20 mouse cellular contexts compared by ENCODE assay signal in genomic region chr4:71351880-71352279, GRCm38 (mm10).
A peak's percentile ranks its signal among the peaks of the same experiment; 100 is the strongest.
DNase-seq lines count a peak whose midpoint lies in the region; ATAC-seq and TF ChIP-seq lines count a peak whose summit lies in the region.
"Had no signal": no experiment of that assay in that cellular context is flagged by ENCODE, and none has a peak within 500 bp of the region (broad histone marks: within the 10 kb centered on the region; RNA-seq: fewer than 3 reads in every experiment).

No protein-coding gene starts in this region.

- no peak overlapping the region for H3K27ac ChIP-seq in lung, postnatal 0 days (ENCODE audit: low read length)
- no peak overlapping the region for H3K27ac ChIP-seq in intestine, embryonic 15.5 days
- no peak overlapping the region for H3K27ac ChIP-seq in hindbrain, embryonic 10.5 days
- no peak overlapping the region for H3K27ac ChIP-seq in forebrain, embryonic 16.5 days (ENCODE audit: low read length)
- H3K27ac ChIP-seq: embryonic facial prominence, embryonic 15.5 days; forebrain, embryonic 15.5 days; hindbrain, embryonic 15.5 days had no signal

- no peak overlapping the region for H3K9ac ChIP-seq in lung, postnatal 0 days (replicated peaks; ENCODE audit: low read depth)
- H3K9ac ChIP-seq in intestine, embryonic 15.5 days = no peak overlapping the region
- no peak overlapping the region for H3K9ac ChIP-seq in forebrain, embryonic 16.5 days (replicated peaks; ENCODE audit: low read depth, low read length)
- H3K9ac ChIP-seq: embryonic facial prominence, embryonic 15.5 days; forebrain, embryonic 15.5 days; heart, embryonic 12.5 days; hindbrain, embryonic 15.5 days had no signal

- H3K4me2 ChIP-seq in lung, postnatal 0 days (replicated peaks; ENCODE audit: low read depth, low read length) = no peak overlapping the region
- no peak overlapping the region for H3K4me2 ChIP-seq in intestine, embryonic 15.5 days (replicated peaks)
- no peak overlapping the region for H3K4me2 ChIP-seq in forebrain, embryonic 16.5 days (ENCODE audit: low read length)
- H3K4me2 ChIP-seq: embryonic facial prominence, embryonic 15.5 days; forebrain, embryonic 15.5 days; heart, embryonic 12.5 days; hindbrain, embryonic 15.5 days had no signal

- no peaks in the 10 kb centered on the region for H3K9me3 ChIP-seq in lung, postnatal 0 days (ENCODE audit: low read length)
- H3K9me3 ChIP-seq in intestine, embryonic 15.5 days = no peaks in the 10 kb centered on the region
- no peaks in the 10 kb centered on the region for H3K9me3 ChIP-seq in hindbrain, embryonic 10.5 days
- H3K9me3 ChIP-seq in forebrain, embryonic 16.5 days (ENCODE audit: control insufficient read depth, low read length) = 0 out of 2 replicates have a peak, but pooled peaks cover 2% of the 10 kb centered on the region
- H3K9me3 ChIP-seq: embryonic facial prominence, embryonic 15.5 days; forebrain, embryonic 15.5 days; G1E; heart, embryonic 12.5 days; hindbrain, embryonic 15.5 days had no signal

- no peak overlapping the region for H3K4me3 ChIP-seq in lung, postnatal 0 days (ENCODE audit: low read depth, low read length)
- no peak overlapping the region for H3K4me3 ChIP-seq in intestine, embryonic 15.5 days (replicated peaks)
- H3K4me3 ChIP-seq in hindbrain, embryonic 10.5 days = no peak overlapping the region
- no peak overlapping the region for H3K4me3 ChIP-seq in forebrain, embryonic 16.5 days (replicated peaks; ENCODE audit: low read length)
- H3K4me3 ChIP-seq: embryonic facial prominence, embryonic 15.5 days; erythroblast, embryonic 14.5 days; forebrain, embryonic 15.5 days; heart, embryonic 12.5 days; hindbrain, embryonic 15.5 days had no signal

- H3K4me1 ChIP-seq in lung, postnatal 0 days (ENCODE audit: insufficient read depth, low read depth, low read length) = no peaks in the 10 kb centered on the region
- no peaks in the 10 kb centered on the region for H3K4me1 ChIP-seq in intestine, embryonic 15.5 days (replicated peaks)
- no peaks in the 10 kb centered on the region for H3K4me1 ChIP-seq in hindbrain, embryonic 10.5 days (replicated peaks)
- no peaks in the 10 kb centered on the region for H3K4me1 ChIP-seq in forebrain, embryonic 16.5 days (replicated peaks; ENCODE audit: control insufficient read depth, insufficient read depth, low read length)
- H3K4me1 ChIP-seq: embryonic facial prominence, embryonic 15.5 days; forebrain, embryonic 15.5 days; heart, embryonic 12.5 days; hindbrain, embryonic 15.5 days had no signal

- H3K36me3 ChIP-seq in lung, postnatal 0 days (ENCODE audit: insufficient read depth, low read length) = no peaks in the 10 kb centered on the region
- no peaks in the 10 kb centered on the region for H3K36me3 ChIP-seq in intestine, embryonic 15.5 days
- no peaks in the 10 kb centered on the region for H3K36me3 ChIP-seq in hindbrain, embryonic 10.5 days
- H3K36me3 ChIP-seq in forebrain, embryonic 16.5 days (ENCODE audit: control insufficient read depth, insufficient read depth) = no peaks in the 10 kb centered on the region
- H3K36me3 ChIP-seq: embryonic facial prominence, embryonic 15.5 days; forebrain, embryonic 15.5 days; G1E; heart, embryonic 12.5 days; hindbrain, embryonic 15.5 days had no signal

- DNase-seq in adrenal gland, postnatal 14 days = peak; percentile 8
- no peak for DNase-seq in adrenal gland, adult 8-10 months
- DNase-seq in lung, postnatal 0 days (ENCODE audit: low spot score) = peak; percentile 19
- DNase-seq in lung, postnatal 4 days = no peak
- no peak for DNase-seq in hindbrain, embryonic 10.5 days (ENCODE audit: low spot score)
- DNase-seq: adrenal gland, postnatal 25 days; B cell, adult 2 months; cerebellum, adult 8-10 months; cerebellum, postnatal 14 days; embryo, embryonic 11 days; gastrocnemius, postnatal 10 days had no signal

- no peak for TF ChIP-seq EP300 in lung, postnatal 0 days (IDR thresholded peaks at IDR 0.05)

- H3K27me3 ChIP-seq in lung, postnatal 0 days (replicated peaks; ENCODE audit: insufficient read depth, low read length) = no peaks in the 10 kb centered on the region
- no peaks in the 10 kb centered on the region for H3K27me3 ChIP-seq in intestine, embryonic 15.5 days (replicated peaks)
- no peaks in the 10 kb centered on the region for H3K27me3 ChIP-seq in hindbrain, embryonic 10.5 days (ENCODE audit: insufficient read depth, poor library complexity, severe bottlenecking)
- no peaks in the 10 kb centered on the region for H3K27me3 ChIP-seq in forebrain, embryonic 16.5 days (replicated peaks; ENCODE audit: control insufficient read depth, insufficient read depth, low read length)
- H3K27me3 ChIP-seq: embryonic facial prominence, embryonic 15.5 days; forebrain, embryonic 15.5 days; heart, embryonic 12.5 days; hindbrain, embryonic 15.5 days had no signal

- TF ChIP-seq CTCF in lung, postnatal 0 days (IDR thresholded peaks at IDR 0.05) = no peak

- ATAC-seq in lung, postnatal 0 days = no peak
- peak; percentile 51 for ATAC-seq in intestine, embryonic 15.5 days
- ATAC-seq in forebrain, embryonic 16.5 days = no peak
- ATAC-seq: CD4-positive, CD25-positive, alpha-beta regulatory T cell, adult 4 months; forebrain, embryonic 15.5 days had no signal

- 60% methylated on average over 2 of the region's 2 CpGs for WGBS in lung, postnatal 0 days
- WGBS in intestine, embryonic 15.5 days = 45% methylated on average over 2 of the region's 2 CpGs
- WGBS in hindbrain, embryonic 10.5 days = 91% methylated on average over 2 of the region's 2 CpGs
- WGBS in forebrain, embryonic 16.5 days = 91% methylated on average over 2 of the region's 2 CpGs

Comparison
In these comparisons a context has a peak if more than half of its experiments do, and no peak if none do; other contexts are left out.
1. DNase-seq: peak in adrenal gland, postnatal 14 days (single experiment) and lung, postnatal 0 days (single experiment); none in adrenal gland, adult 8-10 months (single experiment), lung, postnatal 4 days (0 of 2) and hindbrain, embryonic 10.5 days (single experiment).